Mouse (Mus musculus) heart, embryonic 12.5 days (tissue): ENCODE measurements at regions not wholly inside any gene's neighbourhood (a gene's known extent, or its start where the extent isn't known, plus 50 kb on each side); places are given as distances from the start of the nearest gene placed in this dataset.
"Not testable (repeated sequence)": the region's sequence is repeated elsewhere in the genome, so short reads cannot be mapped to it uniquely, and the experiment has no call there.

Experiments
- ATAC-seq: fragments of 200-750 bp; cut with Nextera tagmentation; 2 replicates; pipeline ENCODE4 v1.8.0; 2017; ENCODE audit warnings: moderate TSS enrichment, moderate library complexity; ENCODE audit not compliant: insufficient number of reproducible peaks, low FRiP score
- H3K27ac ChIP-seq: fragments of 300-500 bp; sonication (generic); 2 replicates; pipeline ENCODE4 v1.5.1; 2016; ENCODE audit warnings: mild to moderate bottlenecking, moderate library complexity; ENCODE audit not compliant: poor library complexity, severe bottlenecking
- H3K27me3 ChIP-seq: fragments of 300-500 bp; sonication (generic); replicated peaks from 2 replicates; pipeline ENCODE4 v1.6.1; 2016; ENCODE audit warnings: mild to moderate bottlenecking, moderate library complexity
- H3K36me3 ChIP-seq: fragments of 300-500 bp; sonication (generic); 2 replicates; pipeline ENCODE4 v1.6.1; 2016; ENCODE audit warnings: mild to moderate bottlenecking, moderate library complexity
- H3K4me1 ChIP-seq: fragments of 300-500 bp; sonication (generic); replicated peaks from 2 replicates; pipeline ENCODE4 v1.6.1; 2016; ENCODE audit warnings: mild to moderate bottlenecking
- H3K4me2 ChIP-seq: fragments of 300-500 bp; sonication (generic); 2 replicates; pipeline ENCODE4 v1.6.1; 2016; ENCODE audit warnings: mild to moderate bottlenecking, moderate library complexity
- H3K4me3 ChIP-seq: fragments of 300-500 bp; sonication (generic); 2 replicates; pipeline ENCODE4 v1.5.1; 2016; ENCODE audit warnings: mild to moderate bottlenecking
- H3K9ac ChIP-seq: fragments of 300-500 bp; sonication (generic); 2 replicates; pipeline ENCODE4 v1.6.1; 2016; ENCODE audit warnings: mild to moderate bottlenecking, moderate library complexity
- H3K9me3 ChIP-seq: fragments of 300-500 bp; sonication (generic); replicated peaks from 2 replicates; pipeline ENCODE4 v1.6.1; 2016; ENCODE audit warnings: mild to moderate bottlenecking, moderate library complexity
- WGBS: fragments of 180-500 bp; shearing (Covaris S2); methylation state at CpG from one replicate; pipeline ENCODE4 v1.1.7; 2016; 5-methylcytosine and 5-hydroxymethylcytosine counted together

GRCm38 (mm10) chr11:31563826-31564741, 107.6 kb downstream of the Bod1 start:
- Histone ChIP-seq H3K27ac (peak overlapping the region; percentile 39), H3K9me3 (peaks cover 4% of the 10 kb centered on the region; the same call in 1 of the 2 replicates), H3K4me3 (no peak overlapping the region), H3K4me1 (peaks cover 21% of the 10 kb centered on the region), H3K4me2 (peak overlapping the region; percentile 11; the same call in 1 of the 2 replicates), H3K27me3 (no peaks in the 10 kb centered on the region), H3K9ac (no peak overlapping the region), H3K36me3 (no peaks in the 10 kb centered on the region)
- ATAC-seq = peak; percentile 30; the same call in 1 of the 2 replicates
- 32% methylated on average over 10 of the region's 10 CpGs for WGBS

- H3K36me3 ChIP-seq = no peaks in the 10 kb centered on the region
- H3K9me3 ChIP-seq = peaks cover 4% of the 10 kb centered on the region; the same call in 1 of the 2 replicates
- H3K4me3 ChIP-seq = no peak overlapping the region
- H3K27ac ChIP-seq = no peak overlapping the region
- no peaks in the 10 kb centered on the region for H3K27me3 ChIP-seq
- 91% methylated on average over 3 of the region's 3 CpGs for WGBS
- ATAC-seq = no peak
- H3K4me2 ChIP-seq = no peak overlapping the region
- no peak overlapping the region for H3K9ac ChIP-seq
- peaks cover 21% of the 10 kb centered on the region for H3K4me1 ChIP-seq
Measured at GRCm38 (mm10) chr11:31562954-31563353, 108.7 kb downstream of the Bod1 start.

DNA sequence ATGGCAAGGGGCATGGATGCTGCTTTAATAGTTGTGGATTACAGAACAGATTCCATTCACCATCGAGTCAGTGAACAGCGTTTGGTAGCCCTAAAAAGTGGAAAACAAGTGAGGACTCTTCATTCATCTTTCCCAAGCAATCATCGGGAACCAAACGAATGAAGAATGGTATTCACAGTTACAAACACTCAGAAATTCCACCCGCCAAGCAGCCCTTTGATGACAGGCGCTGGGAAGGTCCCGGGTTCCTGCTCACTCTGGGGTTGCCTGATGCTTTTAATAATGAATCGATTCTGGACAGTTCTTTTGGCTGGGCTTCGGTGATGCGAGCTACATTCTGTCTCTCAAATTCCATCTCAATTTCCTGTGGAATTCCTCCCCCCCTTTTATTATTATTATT, 110.9 kb downstream of the Bod1 start:
- H3K4me2 ChIP-seq = no peak overlapping the region
- H3K4me1 ChIP-seq = peaks cover 21% of the 10 kb centered on the region
- no peak for ATAC-seq
- no peak overlapping the region for H3K27ac ChIP-seq
- H3K9me3 ChIP-seq = peaks cover 4% of the 10 kb centered on the region; the same call in 1 of the 2 replicates
- H3K27me3 ChIP-seq = no peaks in the 10 kb centered on the region
- H3K9ac ChIP-seq = no peak overlapping the region
- H3K36me3 ChIP-seq = no peaks in the 10 kb centered on the region
- no peak overlapping the region for H3K4me3 ChIP-seq
- WGBS = 65% methylated on average over 10 of the region's 10 CpGs

DNA sequence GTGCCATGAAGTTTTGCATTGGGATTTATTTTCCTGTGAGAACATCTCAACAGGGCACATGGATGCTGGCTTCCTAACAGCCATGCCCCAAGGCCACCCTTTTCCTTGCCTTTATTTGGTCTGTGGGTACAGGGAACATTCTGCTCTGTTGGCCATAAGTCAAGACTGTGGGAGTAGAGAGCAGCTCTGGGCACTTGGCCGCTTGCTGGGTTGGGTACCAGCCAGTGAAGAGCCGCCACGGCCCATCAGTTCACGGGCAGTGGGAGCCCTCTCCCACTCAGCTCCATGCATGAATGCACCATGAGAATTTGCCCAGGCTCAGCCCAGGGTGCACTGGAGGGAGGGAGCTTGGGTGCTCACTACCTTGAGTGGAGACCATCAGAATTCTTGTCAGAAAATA, 116.6 kb downstream of the Bod1 start:
- no peaks in the 10 kb centered on the region for H3K36me3 ChIP-seq
- no peak overlapping the region for H3K4me3 ChIP-seq
- H3K9me3 ChIP-seq = no peaks in the 10 kb centered on the region
- no peak overlapping the region for H3K27ac ChIP-seq
- H3K4me1 ChIP-seq = peaks cover 22% of the 10 kb centered on the region
- 81% methylated on average over 4 of the region's 4 CpGs for WGBS
- H3K27me3 ChIP-seq = no peaks in the 10 kb centered on the region
- no peak overlapping the region for H3K9ac ChIP-seq
- no peak overlapping the region for H3K4me2 ChIP-seq
- ATAC-seq = no peak

DNA sequence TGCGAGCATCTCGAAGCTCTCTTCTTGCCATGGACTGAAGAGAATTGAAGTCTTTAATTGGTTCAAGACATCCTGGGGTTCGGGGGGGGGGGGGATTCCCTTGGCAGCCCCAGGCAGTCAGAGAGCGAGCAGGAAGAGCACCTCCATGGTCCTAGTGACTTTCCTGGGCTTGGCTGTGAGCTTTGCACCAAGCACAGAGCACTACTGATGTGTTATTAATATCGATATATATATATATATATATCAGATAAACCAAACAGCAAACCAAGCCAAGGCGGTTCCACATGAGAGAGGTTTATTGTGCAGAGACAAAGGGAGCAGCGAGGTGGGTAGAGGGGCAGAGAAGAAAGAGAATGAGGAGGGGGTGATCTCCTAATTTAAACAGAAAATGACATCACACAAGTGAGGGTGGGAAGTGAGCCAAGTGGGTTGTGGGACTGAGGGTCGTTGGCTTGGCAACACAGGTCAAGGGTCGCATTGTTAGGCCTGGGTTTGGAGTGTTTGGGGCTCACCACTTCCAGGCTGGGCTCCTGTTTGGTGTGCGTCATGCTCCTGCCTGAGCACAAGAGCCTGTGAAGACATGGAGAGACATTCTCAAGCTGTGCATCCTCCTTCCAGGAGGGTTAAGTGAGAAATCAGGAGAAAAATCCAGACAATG, 119.9 kb downstream of the Bod1 start:
- Histone ChIP-seq H3K27ac (peak overlapping the region; percentile 13; the same call in 1 of the 2 replicates), H3K27me3 (no peaks in the 10 kb centered on the region), H3K9me3 (peaks cover 7% of the 10 kb centered on the region), H3K36me3 (no peaks in the 10 kb centered on the region), H3K4me1 (peaks cover 22% of the 10 kb centered on the region), H3K4me3 (no peak overlapping the region), H3K9ac (no peak overlapping the region), H3K4me2 (no peak overlapping the region)
- no peak for ATAC-seq
- 66% methylated on average over 10 of the region's 10 CpGs for WGBS

GRCm38 (mm10) chr11:31550747-31551613, 120.7 kb downstream of the Bod1 start:
- no peak overlapping the region for H3K4me3 ChIP-seq
- H3K4me1 ChIP-seq = peaks cover 22% of the 10 kb centered on the region
- no peak overlapping the region for H3K4me2 ChIP-seq
- peak overlapping the region; percentile 53; the same call in 1 of the 2 replicates for H3K27ac ChIP-seq
- 44% methylated on average over 6 of the region's 6 CpGs for WGBS
- H3K9me3 ChIP-seq = peaks cover 7% of the 10 kb centered on the region
- ATAC-seq = no peak; the same call in 1 of the 2 replicates
- no peaks in the 10 kb centered on the region for H3K27me3 ChIP-seq
- H3K36me3 ChIP-seq = no peaks in the 10 kb centered on the region
- H3K9ac ChIP-seq = no peak overlapping the region

DNA sequence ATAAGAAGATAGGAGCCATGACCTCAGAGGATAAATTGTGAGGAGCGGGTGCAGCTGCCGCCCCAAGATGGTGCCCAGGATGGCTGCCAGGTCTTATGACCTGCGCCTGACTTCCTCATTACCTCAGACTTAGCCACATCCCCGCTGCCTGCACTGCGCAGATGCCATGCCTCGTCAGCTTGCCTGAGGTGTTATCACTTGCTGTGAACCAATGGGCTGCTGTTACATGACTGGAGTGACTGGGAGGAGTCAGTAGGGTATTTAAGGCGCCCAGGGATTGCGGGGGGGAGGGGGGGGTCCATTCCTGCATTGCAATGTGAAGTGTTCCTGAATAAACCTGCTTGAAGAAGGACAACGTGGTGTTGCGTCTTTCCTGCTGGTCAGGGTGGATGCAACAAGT, 126.2 kb downstream of the Bod1 start:
- 72% methylated on average over 10 of the region's 10 CpGs for WGBS

DNA sequence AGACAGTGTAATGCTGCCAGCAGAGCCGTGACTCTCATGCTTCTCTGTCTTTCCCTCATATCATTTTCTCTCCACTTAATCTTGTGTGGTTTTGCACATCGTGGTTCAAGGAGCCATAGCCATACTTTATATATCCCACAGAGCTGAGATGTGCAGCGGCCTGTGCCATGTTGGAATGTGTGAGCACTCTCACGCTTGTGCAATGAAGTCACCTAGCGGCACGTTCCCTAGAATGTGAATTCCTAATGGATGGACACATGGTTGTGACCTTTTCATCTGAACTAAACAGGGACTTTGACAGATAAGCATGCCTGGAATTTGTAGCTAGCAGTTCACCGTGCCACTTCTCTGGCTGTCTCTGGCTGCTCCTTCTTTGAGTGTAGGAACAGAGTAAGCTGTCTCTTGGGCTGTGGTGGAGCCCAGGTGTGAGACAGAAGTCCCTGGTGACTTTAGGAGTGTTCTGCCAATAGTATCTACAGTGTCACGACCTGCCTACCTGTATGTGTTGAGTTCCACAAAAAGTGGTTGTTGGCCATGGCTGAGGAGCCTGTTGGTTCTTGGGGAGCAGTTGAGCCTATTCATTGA, 129.0 kb downstream of the Bod1 start:
- H3K9ac ChIP-seq = no peak overlapping the region
- no peaks in the 10 kb centered on the region for H3K9me3 ChIP-seq
- H3K27me3 ChIP-seq = no peaks in the 10 kb centered on the region
- H3K36me3 ChIP-seq = no peaks in the 10 kb centered on the region
- WGBS = 36% methylated on average over 8 of the region's 8 CpGs
- H3K4me1 ChIP-seq = peaks cover 22% of the 10 kb centered on the region
- peak; percentile 42; the same call in 1 of the 2 replicates for ATAC-seq
- no peak overlapping the region for H3K4me3 ChIP-seq
- H3K4me2 ChIP-seq = no peak overlapping the region
- 0 out of 2 replicates have a peak overlapping the region, but pooled peaks have one; percentile 2 for H3K27ac ChIP-seq

More for the DNA sequence above, 126.2 kb downstream of the Bod1 start:
- H3K4me3 ChIP-seq, H3K27me3 ChIP-seq, H3K4me2 ChIP-seq, H3K9ac ChIP-seq, H3K36me3 ChIP-seq, H3K27ac ChIP-seq, ATAC-seq, H3K9me3 ChIP-seq: not testable (repeated sequence)
- H3K4me1 ChIP-seq = peaks cover 26% of the 10 kb centered on the region

- WGBS = 87% methylated on average over 3 of the region's 3 CpGs
- Histone ChIP-seq H3K9ac (no peak overlapping the region), H3K4me1 (peaks cover 22% of the 10 kb centered on the region), H3K36me3 (no peaks in the 10 kb centered on the region), H3K27me3 (no peaks in the 10 kb centered on the region), H3K4me2 (no peak overlapping the region), H3K27ac (no peak overlapping the region), H3K4me3 (no peak overlapping the region), H3K9me3 (no peaks in the 10 kb centered on the region)
- no peak for ATAC-seq
Measured at GRCm38 (mm10) chr11:31541425-31541824, 130.3 kb downstream of the Bod1 start.

- no peaks in the 10 kb centered on the region for H3K27me3 ChIP-seq
- H3K4me3 ChIP-seq = no peak overlapping the region
- peaks cover 22% of the 10 kb centered on the region for H3K4me1 ChIP-seq
- H3K36me3 ChIP-seq = no peaks in the 10 kb centered on the region
- no peaks in the 10 kb centered on the region for H3K9me3 ChIP-seq
- H3K9ac ChIP-seq = no peak overlapping the region
- no peak overlapping the region for H3K27ac ChIP-seq
- no peak for ATAC-seq
- no peak overlapping the region for H3K4me2 ChIP-seq
Measured at GRCm38 (mm10) chr11:31540816-31541215, 130.9 kb downstream of the Bod1 start.
